Mouse (Mus musculus): Measurements from ENCODE around the gene RPS10-NUDT3.
A peak's percentile ranks its signal among the peaks of the same experiment; 100 is the strongest.

The RPS10-NUDT3 gene

GRCm38 (mm10) chr17:27610679-27611518 is 24.1 kb downstream of the RPS10-NUDT3 start:
- no peak for DNase-seq (ENCODE audit: low read depth)

GRCm38 (mm10) chr17:27609576-27609975 is 25.4 kb downstream of the RPS10-NUDT3 start:
- peak; percentile 58 for DNase-seq (ENCODE audit: low read depth)

- DNase-seq (ENCODE audit: low read depth): no peak
Measured at GRCm38 (mm10) chr17:27603522-27604234, 31.3 kb downstream of the RPS10-NUDT3 start.

GRCm38 (mm10) chr17:27603036-27603435 is 32.0 kb downstream of the RPS10-NUDT3 start:
- no peak for DNase-seq (ENCODE audit: low read depth)

- no peak for DNase-seq (ENCODE audit: low read depth)
Measured at GRCm38 (mm10) chr17:27600869-27601268, 34.2 kb downstream of the RPS10-NUDT3 start.

GRCm38 (mm10) chr17:27600286-27600685 is 34.7 kb downstream of the RPS10-NUDT3 start:
- no peak for DNase-seq (ENCODE audit: low read depth)

- no peak for DNase-seq (ENCODE audit: low read depth)
Measured at GRCm38 (mm10) chr17:27596376-27597190, 38.4 kb downstream of the RPS10-NUDT3 start.

- DNase-seq (ENCODE audit: low read depth): no peak
Measured at GRCm38 (mm10) chr17:27595659-27596375, 39.2 kb downstream of the RPS10-NUDT3 start.

- no peak for DNase-seq (ENCODE audit: low read depth)
Measured at GRCm38 (mm10) chr17:27592565-27592910, 42.5 kb downstream of the RPS10-NUDT3 start.

- peak; percentile 31 for DNase-seq (ENCODE audit: low read depth)
Measured at GRCm38 (mm10) chr17:27591826-27592564, 43.0 kb downstream of the RPS10-NUDT3 start.

GRCm38 (mm10) chr17:27588231-27588630 is 46.8 kb downstream of the RPS10-NUDT3 start:
- no peak for DNase-seq (ENCODE audit: low read depth)

GRCm38 (mm10) chr17:27587252-27587651 is 47.8 kb downstream of the RPS10-NUDT3 start:
- peak; percentile 33 for DNase-seq (ENCODE audit: low read depth)

GRCm38 (mm10) chr17:27586661-27587060 is 48.4 kb downstream of the RPS10-NUDT3 start:
- DNase-seq (ENCODE audit: low read depth): no peak

- DNase-seq (ENCODE audit: low read depth): no peak
Measured at GRCm38 (mm10) chr17:27583185-27583894, 51.7 kb downstream of the RPS10-NUDT3 start.

GRCm38 (mm10) chr17:27580392-27581068 is 54.5 kb downstream of the RPS10-NUDT3 start:
- DNase-seq (ENCODE audit: low read depth): no peak

- no peak for DNase-seq (ENCODE audit: low read depth)
Measured at GRCm38 (mm10) chr17:27579816-27580215, 55.2 kb downstream of the RPS10-NUDT3 start.

GRCm38 (mm10) chr17:27578487-27578886 is 56.5 kb downstream of the RPS10-NUDT3 start:
- no peak for DNase-seq (ENCODE audit: low read depth)

GRCm38 (mm10) chr17:27577468-27577867 is 57.6 kb downstream of the RPS10-NUDT3 start:
- DNase-seq (ENCODE audit: low read depth): peak; percentile 69

- DNase-seq (ENCODE audit: low read depth): no peak
Measured at GRCm38 (mm10) chr17:27576056-27576455, 59.0 kb downstream of the RPS10-NUDT3 start.
